Mouse (Mus musculus) kidney, adult 2 months (tissue): ENCODE measurements around the gene Styxl1.

Experiments used
- CTCF ChIP-seq: fragments of 200-500 bp; conservative IDR thresholded peaks from 2 replicates; pipeline ENCODE4 v1.5.1; 2011; ENCODE audit warnings: low read depth, mild to moderate bottlenecking, control low read depth, low read length, moderate library complexity, mixed read lengths; ENCODE audit not compliant: insufficient read depth, insufficient read length
- POLR2A ChIP-seq: fragments of 200-500 bp; IDR thresholded peaks from one replicate; pipeline ENCODE4 v1.6.1; 2011; ENCODE audit warnings: low read depth, low read length, control low read depth

- TF ChIP-seq POLR2A (no peak), CTCF (no peak)
These were observed 58.1 kb downstream of the Styxl1 start for GRCm38 (mm10) chr5:135720121-135720520.
